Mouse (Mus musculus): ENCODE measurements around the gene Mgam. TPM values are rescaled to one million over a fixed set of nuclear protein-coding genes. Genes with fewer than 3 reads are reported as not detected.
"Not testable (repeated sequence)": the region's sequence is repeated elsewhere in the genome, so short reads cannot be mapped to it uniquely, and the experiment has no call there.

The Mgam gene
- total RNA-seq, 1 experiment from 2014 or later = 0.14 TPM

DNA sequence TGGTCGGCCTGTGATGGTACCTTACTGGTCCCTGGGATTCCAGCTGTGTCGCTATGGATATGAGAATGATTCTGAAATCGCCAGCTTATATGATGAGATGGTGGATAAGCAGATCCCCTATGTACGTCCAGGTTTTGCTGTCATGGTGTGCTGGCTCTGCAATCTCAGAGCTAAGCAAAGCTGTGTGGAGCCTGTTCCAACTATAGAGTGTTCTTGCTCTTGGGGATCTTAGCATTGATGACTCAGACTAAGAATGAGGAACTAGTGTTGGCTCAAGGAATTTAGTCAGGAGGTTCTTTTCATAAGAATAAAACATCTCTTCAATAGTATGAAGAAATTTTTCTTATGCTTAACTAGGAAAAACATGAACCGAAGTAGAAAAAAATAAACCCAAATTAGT lies 84.9 kb downstream of the Mgam start:
- ATAC-seq (replicated peaks; ENCODE audit: low read depth, poor library complexity, severe bottlenecking) = not testable (repeated sequence)

DNA sequence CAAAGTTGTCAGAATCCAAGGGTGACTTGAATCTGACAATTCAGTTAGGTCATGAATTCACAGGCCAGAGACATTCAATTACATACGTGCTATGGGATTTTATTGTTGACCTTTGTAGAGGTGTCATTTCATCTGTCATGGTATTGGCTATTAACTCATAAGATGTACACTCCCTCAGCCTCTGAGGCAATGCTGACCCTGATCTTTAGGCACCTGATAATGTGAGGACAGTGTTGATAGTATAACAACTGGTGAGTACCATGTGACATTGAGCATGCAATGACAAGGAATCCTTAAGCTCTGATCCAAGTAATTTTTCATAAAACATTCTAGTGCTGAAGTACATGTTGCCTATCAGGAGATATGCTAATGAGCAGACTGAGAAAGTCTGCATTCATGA lies 87.1 kb downstream of the Mgam start:
- no peak for ATAC-seq (replicated peaks; ENCODE audit: low read depth, poor library complexity, severe bottlenecking)

DNA sequence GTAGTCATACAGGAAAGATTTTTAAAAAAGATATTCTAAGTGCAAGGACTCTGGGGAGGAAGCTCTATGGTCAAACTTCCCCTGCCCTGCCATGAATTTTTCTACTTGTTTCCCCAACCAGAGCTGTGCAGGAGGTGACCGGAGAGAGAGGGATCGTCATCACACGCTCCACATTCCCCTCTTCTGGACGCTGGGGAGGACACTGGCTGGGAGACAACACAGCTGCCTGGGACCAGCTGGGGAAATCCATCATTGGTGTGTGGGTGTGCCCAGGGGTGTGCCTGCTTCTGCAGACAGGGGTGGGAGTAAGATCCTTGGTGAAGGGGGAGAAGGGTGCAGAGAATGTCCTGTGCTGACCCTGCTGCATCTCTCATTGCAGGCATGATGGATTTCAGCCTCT lies 99.9 kb downstream of the Mgam start:
- ATAC-seq (replicated peaks; ENCODE audit: low read depth, poor library complexity, severe bottlenecking) = not testable (repeated sequence)

DNA sequence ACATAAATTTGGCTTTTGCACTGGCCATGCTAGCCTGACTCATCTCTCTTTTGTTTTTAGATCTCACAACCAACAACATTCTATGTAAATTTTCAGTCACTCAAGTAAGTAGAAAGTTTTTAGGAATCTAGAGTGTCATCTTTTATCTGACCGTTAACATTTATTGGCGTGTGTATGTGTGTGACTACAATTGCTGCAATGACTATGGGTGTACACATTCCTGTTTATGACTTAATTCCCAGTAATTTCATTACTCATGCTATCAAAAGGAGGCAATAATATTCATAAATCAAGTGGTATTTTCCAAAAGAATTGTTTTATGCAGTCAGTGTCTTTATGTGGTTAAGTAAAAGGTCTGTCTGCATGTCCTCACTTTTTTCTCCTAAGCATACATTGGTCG lies 110.9 kb downstream of the Mgam start:
- ATAC-seq (replicated peaks; ENCODE audit: low read depth, poor library complexity, severe bottlenecking) = no peak

DNA sequence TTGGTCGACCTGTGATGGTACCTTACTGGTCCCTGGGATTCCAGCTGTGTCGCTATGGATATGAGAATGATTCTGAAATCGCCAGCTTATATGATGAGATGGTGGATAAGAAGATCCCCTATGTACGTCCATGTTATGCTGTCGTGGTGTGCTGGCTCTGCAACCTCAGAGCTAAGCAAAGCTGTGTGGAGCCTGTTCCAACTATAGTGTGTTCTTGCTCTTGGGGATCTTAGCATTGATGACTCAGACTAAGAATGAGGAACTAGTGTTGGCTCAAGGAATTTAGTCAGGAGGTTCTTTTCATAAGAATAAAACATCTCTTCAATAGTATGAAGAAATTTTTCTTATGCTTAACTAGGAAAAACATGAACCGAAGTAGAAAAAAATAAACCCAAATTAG lies 120.4 kb downstream of the Mgam start:
- ATAC-seq (replicated peaks; ENCODE audit: low read depth, poor library complexity, severe bottlenecking) = not testable (repeated sequence)

DNA sequence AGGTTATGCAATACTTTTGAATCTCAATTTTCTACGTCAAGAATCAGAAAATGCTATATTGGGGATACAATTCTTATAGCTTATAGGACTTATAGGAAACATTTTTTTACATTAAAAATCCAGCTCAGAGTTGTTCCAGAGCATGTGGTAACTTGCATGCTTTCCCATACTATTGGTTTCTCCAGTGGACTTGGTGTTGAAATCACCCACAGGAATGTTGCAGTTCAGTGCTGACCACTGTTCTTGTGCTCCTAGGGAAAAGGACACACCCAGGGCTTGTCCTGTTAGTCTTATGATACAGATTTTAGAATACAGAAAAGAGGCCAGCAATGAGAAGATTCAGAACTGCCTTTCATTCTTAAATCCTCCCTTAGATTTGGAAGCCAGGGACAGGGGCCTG lies 127.3 kb downstream of the Mgam start:
- ATAC-seq (replicated peaks; ENCODE audit: low read depth, poor library complexity, severe bottlenecking) = no peak

DNA sequence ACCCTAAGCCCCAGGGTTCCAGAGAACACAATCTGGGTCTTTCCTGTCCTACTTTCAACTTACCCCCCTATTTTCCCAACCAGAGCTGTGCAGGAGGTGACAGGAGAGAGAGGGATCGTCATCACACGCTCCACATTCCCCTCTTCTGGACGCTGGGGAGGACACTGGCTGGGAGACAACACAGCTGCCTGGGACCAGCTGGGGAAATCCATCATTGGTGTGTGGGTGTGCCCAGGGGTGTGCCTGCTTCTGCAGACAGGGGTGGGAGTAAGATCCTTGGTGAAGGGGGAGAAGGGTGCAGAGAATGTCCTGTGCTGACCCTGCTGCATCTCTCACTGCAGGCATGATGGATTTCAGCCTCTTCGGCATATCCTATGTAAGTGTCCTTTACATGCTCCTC lies 128.7 kb downstream of the Mgam start:
- not testable (repeated sequence) for ATAC-seq (replicated peaks; ENCODE audit: low read depth, poor library complexity, severe bottlenecking)

DNA sequence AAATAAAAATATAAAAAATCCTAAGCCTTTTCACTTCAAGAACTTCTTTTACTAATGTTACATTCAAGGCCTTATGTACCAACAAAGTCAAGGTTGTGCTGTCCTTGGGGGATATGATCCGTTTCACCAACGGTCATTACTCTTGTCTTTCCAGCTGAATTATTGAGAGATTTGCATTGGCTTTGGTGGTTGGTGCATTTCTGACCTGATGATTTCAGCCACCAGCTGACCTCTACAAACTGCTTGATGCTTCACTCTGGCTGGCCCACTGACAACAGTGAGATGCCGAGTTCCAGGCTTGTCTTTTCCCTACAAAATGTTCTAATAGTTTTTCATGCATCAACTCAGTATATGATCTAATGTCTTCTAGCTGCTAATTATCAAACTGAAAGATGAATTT lies 146.0 kb downstream of the Mgam start:
- ATAC-seq (replicated peaks; ENCODE audit: low read depth, poor library complexity, severe bottlenecking) = no peak

DNA sequence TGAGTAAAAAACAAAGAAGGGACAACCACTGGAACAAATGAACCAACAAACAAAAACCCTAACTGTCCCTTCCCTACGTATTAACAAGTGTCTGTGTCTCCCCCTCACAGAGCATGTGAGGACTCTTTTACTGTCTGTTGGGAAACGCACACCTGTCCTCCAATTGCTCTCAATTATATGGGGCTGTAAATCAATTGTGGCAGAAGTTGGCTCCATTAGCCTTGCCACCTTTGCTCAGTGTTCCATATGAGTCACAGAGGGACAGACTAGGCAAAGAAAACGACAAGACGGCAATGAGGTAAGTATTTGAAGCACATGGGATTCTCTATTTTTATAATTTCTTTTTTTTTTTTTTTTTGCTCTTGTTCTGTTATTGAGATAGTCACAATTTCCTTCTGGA lies 149.8 kb downstream of the Mgam start:
- ATAC-seq (replicated peaks; ENCODE audit: low read depth, poor library complexity, severe bottlenecking) = no peak

DNA sequence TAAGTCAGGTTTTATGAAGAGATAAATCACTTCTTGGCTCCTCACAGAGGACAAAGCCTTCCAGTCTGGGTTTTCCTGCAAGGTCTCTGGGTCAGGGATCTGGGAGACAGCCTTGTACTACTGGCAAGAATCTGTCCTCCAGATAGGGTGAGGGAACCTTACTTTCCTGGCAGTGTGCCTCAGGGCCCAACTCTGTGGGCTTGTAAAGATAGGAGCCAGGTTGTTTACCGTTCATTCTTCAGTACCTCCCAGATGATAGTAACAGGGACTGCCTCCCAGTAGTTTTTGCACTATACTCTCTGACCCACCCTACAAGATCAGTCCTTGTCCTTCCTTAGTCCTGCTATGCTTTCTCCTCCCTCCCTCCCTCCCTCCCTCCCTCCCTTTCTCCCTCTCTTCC lies 155.0 kb downstream of the Mgam start:
- ATAC-seq (replicated peaks; ENCODE audit: low read depth, poor library complexity, severe bottlenecking) = no peak

DNA sequence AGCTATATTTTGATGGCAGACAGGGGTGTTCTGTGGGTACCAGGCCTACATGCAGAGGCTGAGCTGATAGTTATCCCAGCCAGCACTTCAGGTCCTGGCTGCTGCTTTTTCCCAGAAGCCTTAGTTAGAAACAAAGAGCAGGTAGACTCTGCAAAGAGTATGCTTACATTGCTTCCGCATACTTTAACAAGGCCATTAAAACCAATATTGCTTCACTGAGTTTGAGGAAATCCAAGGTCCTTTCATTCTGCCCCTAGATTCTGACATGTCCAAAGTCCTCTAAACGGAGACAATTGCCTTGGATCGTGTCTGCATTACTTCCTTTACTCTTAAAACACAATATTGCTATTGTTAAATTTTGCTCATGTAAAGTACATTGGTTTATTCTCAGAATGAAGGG lies 155.7 kb downstream of the Mgam start:
- ATAC-seq (replicated peaks; ENCODE audit: low read depth, poor library complexity, severe bottlenecking) = no peak

DNA sequence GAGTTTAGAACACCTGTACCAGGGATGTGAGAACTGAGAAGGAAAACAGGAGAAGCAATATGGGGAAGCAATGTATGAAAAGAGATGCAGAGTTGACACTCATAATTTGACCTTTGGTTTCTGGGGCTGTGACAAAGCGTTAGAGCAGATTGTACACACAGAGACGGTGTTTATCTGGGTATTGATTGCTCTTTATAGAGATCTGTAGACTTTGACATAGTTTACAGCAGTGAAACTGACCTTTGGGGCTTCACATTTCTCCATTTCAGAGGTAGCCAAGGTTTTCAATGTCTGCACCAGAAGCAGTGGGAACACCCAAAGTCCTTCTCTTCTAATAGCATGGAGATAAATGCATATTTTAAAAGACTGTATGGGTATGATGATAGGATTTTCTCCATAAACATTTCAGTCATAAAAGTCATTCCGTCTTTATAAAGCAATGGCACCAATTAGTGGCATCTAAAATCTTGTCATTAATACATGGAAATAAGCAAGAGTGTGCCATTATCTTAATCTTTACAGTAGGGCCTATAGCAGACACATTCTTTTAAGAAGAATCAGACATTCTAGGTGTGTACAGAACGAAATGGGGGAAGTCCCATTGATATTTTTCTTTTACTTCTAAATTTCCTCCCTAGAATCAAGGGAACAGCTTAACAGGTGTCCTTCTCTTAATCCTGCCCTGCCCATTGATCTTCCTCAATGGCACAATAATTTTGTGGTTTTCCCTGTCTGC lies 166.6 kb downstream of the Mgam start:
- no peak for ATAC-seq (replicated peaks; ENCODE audit: low read depth, poor library complexity, severe bottlenecking)

DNA sequence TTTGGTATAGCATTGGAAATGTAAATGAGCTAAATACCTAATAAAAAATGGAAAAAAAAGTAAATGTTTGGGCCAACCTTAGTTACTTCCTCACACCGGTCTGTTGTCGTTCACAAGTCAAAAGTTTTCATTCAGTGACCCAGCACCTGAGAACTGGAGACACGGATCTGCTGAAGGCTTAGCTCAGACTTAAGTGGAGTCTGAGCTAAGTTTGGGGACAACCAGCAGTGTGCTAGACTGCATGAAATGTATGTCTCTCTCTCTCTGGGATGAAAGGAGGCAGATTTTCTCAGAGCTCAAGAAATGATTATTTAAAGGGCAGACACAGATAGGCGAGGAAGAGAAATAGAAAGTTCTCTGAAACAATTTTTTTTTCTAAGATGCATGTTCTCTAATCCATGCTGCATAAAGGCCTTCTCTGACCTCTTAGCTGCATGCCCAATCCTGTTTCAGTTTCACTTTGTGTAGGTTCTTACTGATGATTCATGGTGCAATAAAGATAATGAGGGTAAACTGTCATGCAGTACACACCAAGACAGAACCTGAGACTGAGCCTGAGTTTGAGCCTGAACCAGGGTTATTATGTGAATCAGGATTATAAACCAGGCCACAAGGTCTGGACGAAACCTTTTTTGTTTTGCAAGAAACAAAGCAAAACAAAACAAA lies 189.7 kb downstream of the Mgam start:
- ATAC-seq (replicated peaks; ENCODE audit: low read depth, poor library complexity, severe bottlenecking) = peak; percentile 96

Other genes starting within 250 kb of the Mgam start
- gene E330009J07Rik, start 192.7 kb upstream of the Mgam start, total RNA-seq (2017) = 4.1 and 6.6 TPM in 2 replicates
- not detected in 2 replicates for gene Wee2, start 189.7 kb upstream of the Mgam start, total RNA-seq (2017)
- 133 and 134 TPM in 2 replicates for gene Ssbp1, start 157.5 kb upstream of the Mgam start, total RNA-seq (2017)
- gene Tas2r137, start 137.6 kb upstream of the Mgam start, total RNA-seq (2017) = not detected in 2 replicates
- not detected in 2 replicates for gene Tas2r108, start 135.3 kb upstream of the Mgam start, total RNA-seq (2017)
- gene Prss37, start 109.3 kb upstream of the Mgam start, total RNA-seq (2017) = not detected in 2 replicates
- gene Olfr461, start 73.8 kb upstream of the Mgam start, total RNA-seq (2017) = not detected in 2 replicates
- not detected in 2 replicates for gene Olfr460, start 59.3 kb upstream of the Mgam start, total RNA-seq (2017)
- gene Clec5a, start 43.0 kb upstream of the Mgam start, total RNA-seq (2017) = 4.2 and 6.4 TPM in 2 replicates
- not detected in 2 replicates for gene Tas2r138, start 15.5 kb upstream of the Mgam start, total RNA-seq (2017)